Mouse (Mus musculus) midbrain, postnatal 0 days (tissue): ENCODE measurements at regions not wholly inside any gene's neighbourhood (a gene's known extent, or its start where the extent isn't known, plus 50 kb on each side); places are given as distances from the start of the nearest gene placed in this dataset.

Experiments
- ATAC-seq: fragments of 200-750 bp; cut with Nextera tagmentation; 2 replicates; pipeline ENCODE4 v1.8.0; 2017; ENCODE audit warnings: moderate number of reproducible peaks, mild to moderate bottlenecking, moderate TSS enrichment, moderate library complexity; ENCODE audit not compliant: low FRiP score
- DNase-seq: peaks from one replicate; pipeline ENCODE4 v3.0.0-alpha.2; 2015; ENCODE audit warnings: low spot score
- H3K27ac ChIP-seq: fragments of 300-500 bp; sonication (generic); 2 replicates; pipeline ENCODE4 v1.5.1; 2014; ENCODE audit warnings: low read depth, mild to moderate bottlenecking, low read length, mixed read lengths
- H3K27me3 ChIP-seq: fragments of 300-500 bp; sonication (generic); 2 replicates; pipeline ENCODE4 v1.6.1; 2014; ENCODE audit warnings: low read length, control low read depth, mixed read lengths; ENCODE audit not compliant: insufficient read depth
- H3K36me3 ChIP-seq: fragments of 300-500 bp; sonication (generic); 2 replicates; pipeline ENCODE4 v1.6.1; 2014; ENCODE audit warnings: low read length, control low read depth, mixed read lengths; ENCODE audit not compliant: insufficient read depth
- H3K4me1 ChIP-seq: fragments of 300-500 bp; sonication (generic); 2 replicates; pipeline ENCODE4 v1.6.1; 2014; ENCODE audit warnings: mild to moderate bottlenecking, control low read depth, antibody characterized with exemption, low read length, mixed read lengths; ENCODE audit not compliant: insufficient read depth
- H3K4me2 ChIP-seq: fragments of 300-500 bp; sonication (generic); 2 replicates; pipeline ENCODE4 v1.6.1; 2014; ENCODE audit warnings: low read depth, mild to moderate bottlenecking, low read length, mixed read lengths; ENCODE audit not compliant: poor library complexity, severe bottlenecking
- H3K4me3 ChIP-seq: fragments of 300-500 bp; sonication (generic); 2 replicates; pipeline ENCODE4 v1.5.1; 2014; ENCODE audit warnings: low read depth, mild to moderate bottlenecking, low read length, moderate library complexity
- H3K9ac ChIP-seq: fragments of 300-500 bp; sonication (generic); replicated peaks from 2 replicates; pipeline ENCODE4 v1.6.1; 2014; ENCODE audit warnings: mild to moderate bottlenecking, low read length, moderate library complexity, mixed read lengths; ENCODE audit not compliant: poor library complexity, severe bottlenecking
- H3K9me3 ChIP-seq: fragments of 300-500 bp; sonication (generic); 2 replicates; pipeline ENCODE4 v1.6.1; 2016; ENCODE audit warnings: low read length, control low read depth
- CTCF ChIP-seq: IDR thresholded peaks from 2 replicates; pipeline ENCODE4 v1.5.1; 2016; ENCODE audit warnings: antibody characterized with exemption, mild to moderate bottlenecking
- WGBS: fragments of 180-500 bp; shearing (Covaris S2); extraction: QIAGEN DNeasy Blood & Tissue Kit; methylation state at CpG from one replicate; pipeline ENCODE4 v1.1.7; 2014; 5-methylcytosine and 5-hydroxymethylcytosine counted together

DNA sequence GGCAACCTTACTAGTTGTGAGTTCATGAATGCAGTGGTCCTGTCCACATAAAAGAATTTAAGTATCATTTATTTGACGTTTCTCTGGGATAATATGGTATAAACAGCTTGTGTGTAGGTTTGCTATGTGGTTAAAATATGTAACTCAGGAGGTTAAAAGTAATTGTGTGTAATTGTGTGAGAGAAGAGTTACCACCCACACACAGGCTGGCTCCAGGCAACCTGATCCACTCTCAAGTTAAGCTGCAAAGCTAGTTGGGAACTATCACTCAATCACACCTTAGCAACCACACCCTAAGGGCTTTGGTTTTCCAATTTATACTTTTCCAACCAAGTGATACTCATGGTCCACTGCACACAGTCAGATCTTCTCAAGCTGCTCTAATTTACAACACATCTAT lies 157.5 kb downstream of the Arl4a start:
- Histone ChIP-seq H3K27ac (no peak overlapping the region), H3K27me3 (no peaks in the 10 kb centered on the region), H3K4me1 (no peaks in the 10 kb centered on the region), H3K9ac (no peak overlapping the region), H3K9me3 (no peaks in the 10 kb centered on the region), H3K4me2 (no peak overlapping the region), H3K36me3 (no peaks in the 10 kb centered on the region), H3K4me3 (no peak overlapping the region)
- no peak for TF ChIP-seq CTCF
- ATAC-seq (no peak), DNase-seq (no peak)
- WGBS: 97% methylated on average over 1 of the region's 1 CpGs

DNA sequence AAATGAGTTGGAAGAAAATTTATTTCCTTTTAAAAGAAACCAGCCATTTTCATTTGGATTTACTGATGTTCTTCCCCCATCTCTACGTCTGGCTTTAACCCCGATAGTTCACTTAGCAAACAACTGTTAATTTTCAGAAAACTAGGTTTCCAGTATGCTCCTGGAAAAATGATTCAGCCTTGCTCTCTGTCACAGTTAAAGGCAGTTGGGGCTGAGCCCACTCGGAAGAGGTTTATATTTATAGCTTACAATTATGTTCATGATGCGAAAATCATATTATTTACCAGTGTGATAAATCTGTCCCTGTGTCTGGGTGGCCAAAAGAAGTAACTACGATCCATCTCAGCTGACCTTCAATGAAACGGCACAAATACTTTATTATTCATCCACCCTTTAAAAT lies 163.9 kb downstream of the Arl4a start:
- no peak for DNase-seq
- no peak overlapping the region for H3K4me2 ChIP-seq
- H3K4me1 ChIP-seq: no peaks in the 10 kb centered on the region
- no peak for ATAC-seq
- no peak overlapping the region for H3K4me3 ChIP-seq
- H3K9me3 ChIP-seq: no peaks in the 10 kb centered on the region
- no peaks in the 10 kb centered on the region for H3K36me3 ChIP-seq
- H3K27ac ChIP-seq: no peak overlapping the region
- no peak for TF ChIP-seq CTCF
- 92% methylated on average over 6 of the region's 6 CpGs for WGBS
- H3K9ac ChIP-seq: no peak overlapping the region
- no peaks in the 10 kb centered on the region for H3K27me3 ChIP-seq

DNA sequence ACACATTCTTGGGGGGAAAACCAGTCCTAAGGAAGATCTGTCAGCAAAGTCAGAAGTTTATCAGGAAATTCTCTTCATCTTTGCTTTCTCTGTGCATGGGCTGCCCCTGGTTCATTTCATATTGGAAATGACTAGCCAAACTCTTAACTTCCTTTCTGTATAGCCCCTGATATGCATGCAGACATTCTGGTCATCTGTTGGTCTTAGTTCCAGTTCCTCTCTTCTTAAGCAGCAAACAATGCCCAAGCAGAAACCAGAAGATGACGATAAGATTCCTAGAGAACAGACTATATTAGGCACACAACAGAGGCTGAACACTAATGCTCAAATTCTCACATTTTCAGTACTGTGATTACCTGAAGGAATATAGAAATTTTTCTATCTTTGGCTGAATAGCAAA lies 176.0 kb downstream of the Arl4a start:
- Histone ChIP-seq H3K4me1 (no peaks in the 10 kb centered on the region), H3K9me3 (no peaks in the 10 kb centered on the region), H3K9ac (no peak overlapping the region), H3K4me2 (no peak overlapping the region), H3K36me3 (no peaks in the 10 kb centered on the region), H3K27me3 (no peaks in the 10 kb centered on the region), H3K4me3 (no peak overlapping the region), H3K27ac (no peak overlapping the region)
- WGBS: 86% methylated on average over 1 of the region's 1 CpGs
- TF ChIP-seq CTCF: no peak
- ATAC-seq: no peak
- no peak for DNase-seq

DNA sequence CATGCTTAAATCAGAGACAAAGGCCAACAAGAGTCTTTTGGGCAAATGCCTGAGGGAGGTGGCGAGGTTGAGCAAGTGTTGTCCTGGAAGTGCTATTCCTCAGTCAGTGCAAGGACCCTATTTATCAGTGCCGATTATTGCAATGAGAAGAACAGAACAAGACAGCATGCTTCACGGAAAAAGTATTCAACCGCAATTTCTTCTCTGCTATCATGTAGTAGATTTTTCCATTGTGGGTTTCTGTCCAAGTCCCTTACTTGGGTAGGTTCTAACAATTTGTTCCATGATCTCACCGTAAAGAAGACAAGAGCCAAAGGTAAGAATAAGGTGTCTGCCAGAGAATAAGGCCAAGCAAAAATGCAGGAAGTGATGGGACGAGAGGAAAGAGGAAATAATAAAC lies 186.2 kb downstream of the Arl4a start:
- DNase-seq: no peak
- no peaks in the 10 kb centered on the region for H3K9me3 ChIP-seq
- 87% methylated on average over 6 of the region's 6 CpGs for WGBS

DNA sequence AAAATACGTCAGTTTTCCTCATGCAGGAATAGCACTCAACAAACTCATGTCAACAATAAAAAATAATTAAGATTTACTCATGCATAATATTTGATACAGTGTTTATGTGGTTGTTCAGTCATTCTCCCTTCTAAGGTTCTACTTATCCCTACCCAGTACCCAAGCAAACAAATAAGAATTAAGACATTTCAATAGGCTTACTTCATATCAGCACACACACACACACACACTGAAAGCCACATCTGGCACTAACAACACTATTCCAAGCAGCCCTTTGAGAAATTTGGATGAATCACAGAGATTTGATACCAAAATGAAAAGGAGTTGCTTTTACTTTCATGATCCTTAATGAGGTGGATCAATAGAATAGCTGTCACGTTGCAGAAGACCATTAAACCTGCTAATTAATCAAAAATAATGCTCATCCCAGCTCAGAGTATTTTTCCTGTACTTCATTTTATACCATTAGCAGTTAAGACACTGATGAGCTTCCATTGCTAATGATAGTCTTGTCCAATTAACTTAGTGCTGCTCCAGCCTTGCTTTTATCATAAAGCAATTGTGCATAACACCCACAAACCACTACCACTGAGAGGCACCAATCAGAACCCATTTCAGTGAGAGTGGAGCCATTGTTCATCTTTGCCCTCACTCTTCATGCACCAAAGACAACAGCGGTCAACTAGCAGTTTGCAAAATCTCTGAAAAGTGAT lies 188.3 kb downstream of the Arl4a start:
- ATAC-seq: no peak

More for the DNA sequence above, 186.2 kb downstream of the Arl4a start:
- TF ChIP-seq CTCF: no peak
- ATAC-seq: no peak
- H3K4me2 ChIP-seq: no peak overlapping the region
- no peak overlapping the region for H3K27ac ChIP-seq
- H3K4me3 ChIP-seq: no peak overlapping the region
- H3K4me1 ChIP-seq: no peaks in the 10 kb centered on the region
- H3K9ac ChIP-seq: no peak overlapping the region
- no peaks in the 10 kb centered on the region for H3K36me3 ChIP-seq
- H3K27me3 ChIP-seq: no peaks in the 10 kb centered on the region

DNA sequence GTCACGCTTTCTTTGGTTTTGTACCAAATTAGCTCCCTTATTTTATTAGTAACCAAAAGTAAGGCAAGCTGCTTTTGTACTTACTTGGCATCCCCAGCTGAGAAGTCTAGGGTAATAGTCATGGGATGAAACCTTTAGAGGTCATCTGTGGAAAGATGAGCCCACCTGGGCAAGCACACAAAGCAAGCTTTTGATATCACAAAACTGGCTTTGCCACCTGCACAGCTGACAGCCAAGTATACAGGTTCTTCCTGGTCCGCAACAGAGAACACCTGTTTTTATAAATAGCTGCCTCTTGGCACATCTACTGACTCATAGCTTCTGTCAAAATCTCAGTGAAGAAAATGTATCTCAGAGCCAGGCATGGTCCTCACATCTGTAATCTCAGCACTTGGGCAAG lies 197.2 kb downstream of the Arl4a start:
- 96% methylated on average over 2 of the region's 2 CpGs for WGBS
- no peaks in the 10 kb centered on the region for H3K9me3 ChIP-seq

More for the DNA sequence above, 188.3 kb downstream of the Arl4a start:
- 77% methylated on average over 3 of the region's 3 CpGs for WGBS
- Histone ChIP-seq H3K27me3 (no peaks in the 10 kb centered on the region), H3K36me3 (no peaks in the 10 kb centered on the region), H3K4me1 (no peaks in the 10 kb centered on the region), H3K4me2 (no peak overlapping the region), H3K27ac (no peak overlapping the region), H3K4me3 (no peak overlapping the region), H3K9ac (no peak overlapping the region), H3K9me3 (no peaks in the 10 kb centered on the region)
- TF ChIP-seq CTCF: no peak
- DNase-seq: no peak

More for the DNA sequence above, 197.2 kb downstream of the Arl4a start:
- Histone ChIP-seq H3K9ac (no peak overlapping the region), H3K27me3 (no peaks in the 10 kb centered on the region), H3K4me3 (no peak overlapping the region), H3K27ac (no peak overlapping the region), H3K4me2 (no peak overlapping the region), H3K36me3 (no peaks in the 10 kb centered on the region), H3K4me1 (no peaks in the 10 kb centered on the region)
- TF ChIP-seq CTCF: no peak
- ATAC-seq (no peak), DNase-seq (no peak)
